Mouse (Mus musculus) gastrocnemius, adult 18-20 months (tissue): ENCODE measurements around the gene Cep250. TPM values are rescaled to one million over a fixed set of nuclear protein-coding genes. Genes with fewer than 3 reads are reported as not detected.

ENCODE experiments used
- total RNA-seq, 2 experiments: library from RNA; stranded (reverse); gene quantifications; 2 replicates each; pipeline ENCODE4 v1.2.3; 2021

Gene Cep250
- total RNA-seq, 2 experiments from 2014 or later, result 2.7 TPM

Other genes with a start within 250 kb of the Cep250 start
- 1 to 10 TPM; 4.3 to 4.9 TPM for gene Edem2, start 227.0 kb upstream of the Cep250 start, total RNA-seq
- gene Gm17581, start 220.6 kb upstream of the Cep250 start, total RNA-seq, result not detected
- gene Procr, start 205.3 kb upstream of the Cep250 start, total RNA-seq, result 1 to 10 TPM; 6.8 to 7.9 TPM
- not detected for gene Mmp24, start 181.1 kb upstream of the Cep250 start, total RNA-seq
- 10 to 100 TPM; 27.8 to 29.5 TPM for gene BC029722, start 137.0 kb upstream of the Cep250 start, total RNA-seq
- gene Eif6, start 129.5 kb upstream of the Cep250 start, total RNA-seq, result 10 to 100 TPM; 43.4 to 45.4 TPM
- not detected for gene Fam83c, start 121.6 kb upstream of the Cep250 start, total RNA-seq
- 100 to 1,000 TPM; 155 to 182 TPM for gene Uqcc1, start 26.1 kb upstream of the Cep250 start, total RNA-seq
- gene Gm15557, start 15.7 kb upstream of the Cep250 start, total RNA-seq, result not detected
- gene Gdf5, start 11.1 kb upstream of the Cep250 start, total RNA-seq, result under 1 TPM in 1 of 2 experiments, not detected in 1; 0.38 TPM
- under 1 TPM; 0.12 to 0.41 TPM for gene 6430550D23Rik, start 51.5 kb downstream of the Cep250 start, total RNA-seq
- 10 to 100 TPM; 52.9 to 53.0 TPM for gene Ergic3, start 51.6 kb downstream of the Cep250 start, total RNA-seq
- not detected for gene Fer1l4, start 96.5 kb downstream of the Cep250 start, total RNA-seq
- gene Spag4, start 108.7 kb downstream of the Cep250 start, total RNA-seq, result under 1 TPM; 0.36 to 0.91 TPM
- gene Cpne1, start 155.5 kb downstream of the Cep250 start, total RNA-seq, result 1 to 10 TPM; 7.4 to 9.5 TPM
- gene Rbm12, start 155.5 kb downstream of the Cep250 start, total RNA-seq, result 1 to 10 TPM; 5.5 to 7.0 TPM
- gene Gm28036, start 170.6 kb downstream of the Cep250 start, total RNA-seq, result 1 to 10 TPM; 3.0 to 5.8 TPM
- 100 to 1,000 TPM; 246 to 250 TPM for gene Romo1, start 187.6 kb downstream of the Cep250 start, total RNA-seq
- 10 to 100 TPM; 75.7 to 77.7 TPM for gene Nfs1, start 187.7 kb downstream of the Cep250 start, total RNA-seq
- 100 to 1,000 TPM in 1 of 2 experiments, 10 to 100 TPM in 1; 89.8 to 104 TPM for gene Rbm39, start 223.8 kb downstream of the Cep250 start, total RNA-seq
- 10 to 100 TPM; 30.0 to 32.8 TPM for gene Phf20, start 240.0 kb downstream of the Cep250 start, total RNA-seq